Mouse (Mus musculus) frontal cortex, postnatal 25 days (tissue): ENCODE measurements around the gene Apbb2.

Source experiments
- DNase-seq, 2 experiments: peaks; one replicate each; pipeline ENCODE4 v3.0.0; 2022; ENCODE audit warnings: low spot score in 2 of 2

Apbb2 gene

GRCm38 (mm10) chr5:66342285-66342684 lies 276.3 kb downstream of the Apbb2 start:
- DNase-seq = no peak

GRCm38 (mm10) chr5:66341848-66342247 lies 276.7 kb downstream of the Apbb2 start:
- DNase-seq = no peak

- no peak for DNase-seq
Measured at GRCm38 (mm10) chr5:66340356-66341102, 278.1 kb downstream of the Apbb2 start.

GRCm38 (mm10) chr5:66338583-66338982 lies 280.0 kb downstream of the Apbb2 start:
- no peak for DNase-seq

- no peak for DNase-seq
Measured at GRCm38 (mm10) chr5:66337969-66338345, 280.6 kb downstream of the Apbb2 start.

- no peak for DNase-seq
Measured at GRCm38 (mm10) chr5:66337025-66337968, 281.3 kb downstream of the Apbb2 start.

- no peak for DNase-seq
Measured at GRCm38 (mm10) chr5:66330806-66331205, 287.8 kb downstream of the Apbb2 start.

GRCm38 (mm10) chr5:66328766-66329165 lies 289.8 kb downstream of the Apbb2 start:
- DNase-seq = no peak

- DNase-seq = no peak
Measured at GRCm38 (mm10) chr5:66327949-66328726, 290.4 kb downstream of the Apbb2 start.

GRCm38 (mm10) chr5:66326395-66326794 lies 292.2 kb downstream of the Apbb2 start:
- DNase-seq = no peak

- DNase-seq = no peak
Measured at GRCm38 (mm10) chr5:66323603-66324002, 295.0 kb downstream of the Apbb2 start.

GRCm38 (mm10) chr5:66323131-66323530 lies 295.5 kb downstream of the Apbb2 start:
- no peak for DNase-seq

- no peak for DNase-seq
Measured at GRCm38 (mm10) chr5:66319827-66320404, 298.7 kb downstream of the Apbb2 start.

GRCm38 (mm10) chr5:66319341-66319740 lies 299.2 kb downstream of the Apbb2 start:
- peak in 1 of 2 experiments; percentile 65 for DNase-seq

GRCm38 (mm10) chr5:66315791-66316190 lies 302.8 kb downstream of the Apbb2 start:
- no peak for DNase-seq

- no peak for DNase-seq
Measured at GRCm38 (mm10) chr5:66310806-66311205, 307.8 kb downstream of the Apbb2 start.

- DNase-seq = no peak
Measured at GRCm38 (mm10) chr5:66310328-66310727, 308.3 kb downstream of the Apbb2 start.

GRCm38 (mm10) chr5:66305511-66305910 lies 313.1 kb downstream of the Apbb2 start:
- DNase-seq = no peak

- DNase-seq = no peak
Measured at GRCm38 (mm10) chr5:66304300-66305067, 314.1 kb downstream of the Apbb2 start.

- no peak for DNase-seq
Measured at GRCm38 (mm10) chr5:66302873-66303272, 315.7 kb downstream of the Apbb2 start.
